Mouse (Mus musculus) Patski (cell line): ENCODE measurements around the gene Ass1. TPM values are rescaled to one million over a fixed set of nuclear protein-coding genes. Genes with fewer than 3 reads are reported as not detected.

Experiments used
- ATAC-seq: fragments of 100-300 bp; one replicate; pipeline ENCODE4 v1.8.0; 2021
- CTCF ChIA-PET: fragments of 350-600 bp; sonication (Branson Sonifier 250); formaldehyde crosslinking; loops from one replicate; lab custom pipeline; 2022; ENCODE audit warnings: inconsistent platforms; lab: Charles Lee
- POLR2A ChIA-PET: fragments of 350-600 bp; sonication (Branson Sonifier 250); formaldehyde crosslinking; loops from one replicate; lab custom pipeline; 2022; ENCODE audit warnings: antibody characterized with exemption, inconsistent platforms; lab: Charles Lee
- DNase-seq: peaks from one replicate; pipeline ENCODE4 v3.0.0-alpha.2; 2011; ENCODE audit warnings: low read depth, low spot score
- H3K27me3 ChIP-seq: fragments of 371-371 bp; one replicate; pipeline ENCODE4 v1.5.1; 2021
- CTCF ChIP-seq: fragments of 100-300 bp; IDR thresholded peaks from one replicate; pipeline ENCODE4 v1.5.1; 2021
- in situ Hi-C: fragments of 300-500 bp; cut with MboI; formaldehyde crosslinking; loops from 3 replicates; pipeline ENCODE4 v1.11.1; 2018; ENCODE audit warnings: low pct_unique_long_range_greater_than_20kb, mixed read lengths
- polyA plus RNA-seq: library from polyadenylated mRNA; unstranded; gene quantifications from one replicate; pipeline ENCODE4 v1.2.3, GENCODE M21; 2021

The Ass1 gene
- polyA plus RNA-seq, 1 experiment from 2014 or later, result 9.1 TPM

DNA sequence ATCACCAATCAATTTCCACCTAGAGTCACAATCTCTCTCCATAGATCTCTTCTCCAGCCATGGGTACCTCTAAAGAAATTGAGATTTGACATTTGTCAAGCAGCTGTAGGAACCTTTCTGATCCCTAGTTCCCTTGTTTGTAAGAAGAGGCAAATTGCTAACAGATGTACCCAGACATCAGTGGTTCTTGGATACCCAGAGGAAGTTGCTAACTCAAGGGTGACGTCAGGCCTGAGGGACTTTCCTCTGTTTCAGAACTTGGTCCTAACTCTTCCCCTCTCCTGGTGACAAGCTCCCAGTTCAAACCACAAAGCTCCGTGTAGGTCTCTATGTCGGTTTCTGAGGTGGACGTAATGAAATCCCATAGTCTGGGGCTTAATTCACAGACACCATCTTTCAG lies 24.0 kb upstream of the Ass1 start:
- ChIA-PET POLR2A (no interaction called here), CTCF (no interaction called here)
- in situ Hi-C loops, result no loop called here
- DNase-seq (no peak), ATAC-seq (no peak)
- no peaks in the 10 kb centered on the region for H3K27me3 ChIP-seq
- no peak for TF ChIP-seq CTCF

DNA sequence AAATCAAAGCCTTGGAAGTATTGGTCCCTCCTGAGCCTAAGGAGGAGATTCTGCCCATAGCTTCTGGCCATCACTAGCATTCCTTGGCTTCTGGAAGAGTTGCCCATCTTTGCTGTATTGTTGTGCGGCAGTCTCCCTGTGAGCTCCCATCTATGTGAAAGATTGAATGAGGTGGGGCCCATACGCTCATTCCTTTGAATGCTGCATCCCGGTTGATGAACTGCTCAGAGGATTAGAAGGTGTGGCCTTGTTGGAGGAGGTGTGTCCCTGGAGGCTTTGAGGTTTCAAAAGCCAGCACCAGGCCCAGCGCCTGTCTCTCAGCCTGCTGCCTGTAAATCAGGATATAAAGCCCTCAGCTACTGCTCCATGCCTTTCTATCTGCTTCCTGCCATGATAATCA lies 23.6 kb upstream of the Ass1 start:
- ATAC-seq (no peak), DNase-seq (no peak)
- TF ChIP-seq CTCF, result no peak
- POLR2A ChIA-PET, result no interaction called here
- in situ Hi-C loops, result no loop called here
- CTCF ChIA-PET, result no interaction called here
- H3K27me3 ChIP-seq, result no peaks in the 10 kb centered on the region

DNA sequence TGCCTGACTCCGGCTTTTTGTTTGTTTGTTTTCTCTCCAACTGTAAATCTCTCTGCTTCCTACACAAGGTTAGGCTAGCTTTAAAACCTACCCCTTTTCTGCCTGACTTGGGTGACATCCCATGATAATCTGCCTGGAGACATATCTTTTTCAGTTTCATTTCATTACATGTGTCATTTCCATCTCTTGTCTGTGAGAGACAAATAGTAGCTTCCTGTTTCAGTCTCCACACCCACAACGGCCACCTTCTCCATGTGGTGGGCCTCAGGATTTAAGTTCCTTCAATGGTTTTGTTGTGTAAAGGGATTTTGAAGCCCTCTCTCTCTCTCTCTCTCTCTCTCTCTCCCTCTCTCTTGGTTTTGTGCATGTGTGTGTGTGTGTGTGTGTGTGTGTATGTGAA lies 22.5 kb upstream of the Ass1 start:
- DNase-seq (no peak), ATAC-seq (no peak)
- in situ Hi-C loops, result no loop called here
- ChIA-PET CTCF (no interaction called here), POLR2A (interaction anchor here (0.7 kb wide), 1 partner anchor 205 kb away, joined by 6 read pairs; no protein-coding TSS in a partner anchor)
- no peak for TF ChIP-seq CTCF
- H3K27me3 ChIP-seq, result no peaks in the 10 kb centered on the region

DNA sequence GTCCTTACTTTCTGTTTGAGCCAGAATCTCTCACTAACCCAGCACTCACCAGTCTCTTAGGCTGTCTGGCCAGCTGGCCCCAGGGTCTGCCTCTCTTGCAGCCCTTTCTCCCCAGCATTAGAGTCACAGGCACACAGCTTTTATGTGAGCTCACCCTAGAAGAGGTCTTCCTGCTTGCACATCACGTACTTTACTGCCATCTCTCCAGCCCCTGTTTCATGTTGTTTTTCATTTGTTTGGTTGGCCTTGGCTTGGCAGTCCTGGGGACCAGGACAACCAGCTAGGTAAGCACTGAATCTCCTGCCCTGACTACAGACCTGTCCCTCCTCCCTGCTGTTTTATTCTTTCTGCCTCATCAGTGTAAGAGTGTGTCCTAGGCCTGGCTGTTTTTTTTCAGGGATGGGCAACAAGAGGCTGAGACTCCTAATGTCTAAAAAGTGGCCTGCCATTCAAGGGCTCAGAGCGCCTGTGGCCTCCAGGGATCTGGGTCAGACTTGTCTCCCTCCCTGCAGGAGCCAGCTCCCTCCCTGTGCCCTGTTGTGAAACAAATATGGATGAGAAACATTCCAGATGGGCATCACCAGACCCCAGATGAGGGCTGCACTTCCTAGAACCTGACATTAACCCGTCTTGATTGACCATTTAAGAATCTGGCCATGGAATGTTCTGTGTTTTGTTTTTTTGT lies 21.1 kb upstream of the Ass1 start:
- ATAC-seq (no peak), DNase-seq (no peak)
- TF ChIP-seq CTCF, result no peak
- H3K27me3 ChIP-seq, result no peaks in the 10 kb centered on the region
- CTCF ChIA-PET, result interaction anchor here (0.9 to 1.0 kb wide), 2 partner anchors 10 to 13 kb away, joined by 3 to 4 read pairs; no protein-coding TSS in a partner anchor
- POLR2A ChIA-PET, result no interaction called here
- in situ Hi-C loops, result no loop called here

DNA sequence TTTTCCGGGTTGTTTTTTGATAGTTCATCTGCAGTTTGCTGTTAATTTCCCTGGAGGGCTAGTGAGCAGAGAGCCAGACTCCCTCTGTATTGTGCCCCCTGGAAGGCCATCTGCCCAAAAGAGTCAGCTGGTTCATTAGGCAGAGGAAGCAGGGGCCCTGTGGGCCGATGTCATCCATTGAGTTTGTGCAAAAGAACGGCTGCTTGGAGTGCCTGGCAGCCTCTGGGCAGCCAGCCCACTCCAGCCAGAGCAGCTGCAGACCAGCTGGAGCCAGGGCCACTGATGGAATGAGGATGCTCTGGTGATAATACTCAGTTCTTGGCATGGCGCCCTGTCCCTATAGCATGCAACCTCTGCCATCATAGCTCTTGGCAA lies 20.6 kb upstream of the Ass1 start:
- CTCF ChIA-PET, result interaction anchor here (0.9 to 1.0 kb wide), 2 partner anchors 11 to 14 kb away, joined by 3 to 4 read pairs; no protein-coding TSS in a partner anchor
- POLR2A ChIA-PET, result no interaction called here
- TF ChIP-seq CTCF, result no peak
- in situ Hi-C loops, result no loop called here
- no peaks in the 10 kb centered on the region for H3K27me3 ChIP-seq
- ATAC-seq (no peak), DNase-seq (no peak)

DNA sequence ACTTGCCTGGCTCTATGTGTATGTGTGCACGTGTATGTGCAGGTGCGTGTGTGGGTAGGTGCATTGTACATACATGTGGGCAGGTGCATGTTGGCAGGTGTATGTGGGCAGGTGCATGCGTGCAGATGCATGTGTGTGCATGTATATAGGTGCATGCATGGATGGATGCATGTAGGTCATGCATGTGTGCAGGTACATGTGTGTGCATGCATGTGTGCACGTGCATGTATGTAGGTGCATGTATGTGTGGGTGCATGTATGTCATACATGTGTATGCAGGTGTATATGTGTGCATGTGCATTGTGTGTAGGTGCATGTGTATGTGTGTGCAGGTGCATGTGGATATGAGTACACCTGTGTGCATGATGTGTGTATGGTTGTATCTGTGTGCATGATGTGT lies 20.1 kb upstream of the Ass1 start:
- ATAC-seq, result no peak
- ChIA-PET CTCF (interaction anchor here (1.0 kb wide), 1 partner anchor 14 kb away, joined by 4 read pairs; no protein-coding TSS in a partner anchor), POLR2A (no interaction called here)
- in situ Hi-C loops, result no loop called here
- DNase-seq, result no peak
- TF ChIP-seq CTCF, result no peak
- H3K27me3 ChIP-seq, result no peaks in the 10 kb centered on the region

DNA sequence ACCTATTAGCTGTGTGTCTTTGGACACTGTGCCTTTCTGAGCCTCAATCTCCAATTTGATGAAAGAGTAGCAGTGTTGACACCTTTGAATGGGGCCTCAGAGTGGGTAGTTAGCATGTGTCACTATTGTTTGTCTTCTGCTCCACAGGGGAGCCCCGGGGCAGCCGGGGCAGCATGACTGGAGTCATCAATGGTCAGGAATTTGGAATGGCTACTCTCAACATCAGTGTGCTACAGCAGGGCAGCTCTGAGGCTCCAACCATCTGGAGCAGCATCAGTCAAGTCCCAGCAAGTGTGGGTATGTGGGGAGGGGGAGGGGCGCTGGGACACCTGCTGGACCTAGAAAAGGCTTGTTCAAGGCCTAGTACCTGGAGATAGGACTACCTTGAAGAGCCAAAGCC lies 19.3 kb upstream of the Ass1 start:
- in situ Hi-C loops, result no loop called here
- ATAC-seq (no peak), DNase-seq (no peak)
- TF ChIP-seq CTCF, result no peak
- POLR2A ChIA-PET, result no interaction called here
- no peaks in the 10 kb centered on the region for H3K27me3 ChIP-seq
- CTCF ChIA-PET, result no interaction called here

DNA sequence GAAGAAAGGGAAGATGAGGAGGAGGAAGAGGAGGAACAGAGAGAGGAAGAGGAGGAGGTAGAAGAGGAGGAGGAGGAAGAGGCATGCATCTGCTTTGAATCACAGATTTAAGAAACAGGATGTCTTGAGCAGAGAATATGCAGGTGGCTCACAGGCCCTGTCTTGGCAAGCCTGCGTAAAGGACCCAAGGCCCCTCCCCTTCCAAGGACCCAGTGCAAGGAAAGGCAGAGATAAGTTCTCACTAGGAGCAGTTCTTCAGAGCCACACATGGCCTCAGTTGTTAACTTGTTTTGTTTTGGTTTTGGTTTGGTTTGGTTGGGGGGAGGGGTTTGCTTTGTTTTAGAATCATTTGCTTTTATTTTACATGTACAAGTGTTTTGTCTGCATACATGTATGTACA lies 18.5 kb upstream of the Ass1 start:
- TF ChIP-seq CTCF, result no peak
- H3K27me3 ChIP-seq, result no peaks in the 10 kb centered on the region
- ChIA-PET POLR2A (no interaction called here), CTCF (no interaction called here)
- ATAC-seq (no peak), DNase-seq (no peak)
- in situ Hi-C loops, result no loop called here

DNA sequence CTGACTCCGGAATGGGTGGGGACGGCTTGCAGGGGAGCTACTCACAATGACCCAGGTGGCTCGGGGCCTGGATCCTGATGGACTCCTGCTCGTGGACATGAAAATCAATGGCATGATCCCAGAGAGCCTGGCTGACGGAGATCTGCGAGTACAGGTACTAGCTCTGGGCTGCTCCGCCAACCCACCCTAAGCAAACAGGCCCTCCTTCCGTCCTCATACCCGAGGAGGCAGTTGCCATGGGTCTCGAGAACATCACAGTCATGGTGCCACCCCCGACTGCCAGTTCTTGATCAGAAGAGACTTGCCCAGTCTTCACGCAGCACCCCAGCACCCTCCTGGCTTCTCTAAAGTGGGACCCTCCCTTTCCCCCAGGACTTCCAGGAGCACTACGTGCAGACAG lies 17.0 kb upstream of the Ass1 start:
- DNase-seq (no peak), ATAC-seq (no peak)
- in situ Hi-C loops, result no loop called here
- ChIA-PET CTCF (interaction anchor here (1.9 to 2.3 kb wide), 2 partner anchors 10 to 13 kb away, joined by 4 to 8 read pairs; no protein-coding TSS in a partner anchor), POLR2A (no interaction called here)
- no peaks in the 10 kb centered on the region for H3K27me3 ChIP-seq
- TF ChIP-seq CTCF, result no peak

DNA sequence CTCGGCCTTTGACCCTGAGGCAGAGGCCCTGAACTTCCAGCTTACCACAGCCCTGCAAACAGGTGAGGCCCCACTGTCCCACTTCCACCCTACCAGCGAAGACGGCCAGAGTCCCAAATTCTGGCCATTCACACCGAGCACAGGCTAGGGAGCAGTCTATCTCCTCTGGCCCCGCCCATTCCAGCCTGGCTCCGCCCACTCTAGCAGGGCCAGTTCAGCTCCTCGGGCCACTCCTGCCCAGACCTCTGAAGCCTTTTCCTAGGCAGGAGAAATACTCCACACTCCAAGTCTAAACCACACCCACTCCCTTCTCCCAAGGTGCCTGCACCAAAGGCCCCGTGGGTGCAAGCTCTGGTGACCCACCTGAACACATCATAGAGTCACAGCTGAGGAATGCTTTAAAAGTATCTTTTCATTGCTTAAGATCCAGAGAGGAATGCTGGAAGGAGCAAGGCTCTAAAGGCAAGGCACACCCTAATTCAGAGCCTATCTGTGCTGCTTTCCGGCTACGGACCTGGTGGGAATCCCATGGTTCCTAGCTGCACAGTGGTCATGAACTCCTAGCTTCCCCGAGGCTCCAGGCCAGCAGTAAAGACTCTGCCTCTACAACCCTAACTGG lies 16.3 kb upstream of the Ass1 start:
- H3K27me3 ChIP-seq, result no peaks in the 10 kb centered on the region
- in situ Hi-C loops, result no loop called here
- peak; percentile 71 for ATAC-seq
- DNase-seq, result no peak
- POLR2A ChIA-PET, result interaction anchor here (1.5 kb wide), 1 partner anchor 10 kb away, joined by 3 read pairs; no protein-coding TSS in a partner anchor
- CTCF ChIA-PET, result interaction anchor here (0.9 to 2.3 kb wide), 4 partner anchors 11 to 29 kb away, joined by 3 to 8 read pairs (median 4); no protein-coding TSS in a partner anchor
- no peak for TF ChIP-seq CTCF

DNA sequence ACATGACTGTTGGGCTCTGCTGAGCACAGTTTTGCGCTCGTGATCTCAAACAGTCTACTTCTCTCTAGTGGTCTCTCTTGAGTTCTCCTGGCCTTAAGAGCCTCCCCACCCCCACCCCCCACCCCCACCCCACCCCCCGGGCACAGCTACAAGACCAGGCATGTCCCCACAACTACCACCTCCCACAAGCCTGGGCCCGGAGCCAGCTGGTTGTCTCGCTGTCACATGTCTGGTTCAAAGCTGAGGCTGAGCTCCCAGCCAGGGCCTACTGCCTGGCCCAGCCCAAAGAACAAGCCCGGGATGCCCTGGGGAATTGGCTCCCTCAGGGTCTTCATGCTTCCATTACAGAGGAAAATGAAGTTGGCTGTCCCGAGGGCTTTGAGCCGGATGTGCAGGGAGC lies 15.7 kb upstream of the Ass1 start:
- DNase-seq (no peak), ATAC-seq (no peak)
- CTCF ChIA-PET, result interaction anchor here (0.9 to 2.3 kb wide), 4 partner anchors 11 to 28 kb away, joined by 3 to 8 read pairs (median 4); no protein-coding TSS in a partner anchor
- POLR2A ChIA-PET, result interaction anchor here (1.5 kb wide), 1 partner anchor 11 kb away, joined by 3 read pairs; no protein-coding TSS in a partner anchor
- in situ Hi-C loops, result no loop called here
- no peak for TF ChIP-seq CTCF
- H3K27me3 ChIP-seq, result no peaks in the 10 kb centered on the region
